In genomic region chr12:100778276-100778933, GRCm38 (mm10) we compare ENCODE assay signal across 8 mouse cellular contexts. TPM values are rescaled to one million over a fixed set of nuclear protein-coding genes. Genes with fewer than 3 reads are reported as not detected.
DNase-seq lines count a peak whose midpoint lies in the region; ATAC-seq and TF ChIP-seq lines count a peak whose summit lies in the region.

No protein-coding gene starts in this region.

- peak overlapping the region; percentile 49 for H3K4me2 ChIP-seq in hindbrain, embryonic 15.5 days
- H3K4me2 ChIP-seq in myocyte (ENCODE audit: low read depth), result peak overlapping the region; percentile 68

- peaks cover 3% of the 10 kb centered on the region; the same call in 1 of the 2 replicates for H3K79me2 ChIP-seq in liver, adult 2 months (ENCODE audit: control insufficient read depth, insufficient read depth, low read length)
- H3K79me2 ChIP-seq in myocyte (ENCODE audit: control insufficient read depth, insufficient read depth), result no peaks in the 10 kb centered on the region

- intact Hi-C loops in left cerebral cortex, postnatal 14 days (cut with DNase I), result loop anchor here (5.0 kb wide), 1 partner anchor 59 kb away; no protein-coding TSS in a partner anchor

- H3K27ac ChIP-seq in liver, adult 2 months (replicated peaks; ENCODE audit: insufficient read depth, low read depth, low read length), result peak overlapping the region; percentile 87
- H3K27ac ChIP-seq in embryonic facial prominence, embryonic 10.5 days (replicated peaks), result peak overlapping the region; percentile 68
- peak overlapping the region; percentile 83 for H3K27ac ChIP-seq in hindbrain, embryonic 15.5 days (replicated peaks)

- WGBS in liver, adult 2 months, result 31% methylated on average over 10 of the region's 10 CpGs
- 72% methylated on average over 10 of the region's 10 CpGs for WGBS in embryonic facial prominence, embryonic 10.5 days
- 80% methylated on average over 10 of the region's 10 CpGs for WGBS in hindbrain, embryonic 15.5 days

- TF ChIP-seq POLR2A in liver, adult 2 months (IDR thresholded peaks at IDR 0.05; ENCODE audit: extremely low read depth, insufficient read depth, low read length), result no peak
- no peak for TF ChIP-seq POLR2A in myocyte (IDR thresholded peaks at IDR 0.05; ENCODE audit: insufficient read length, low read depth)

- H3K4me1 ChIP-seq in liver, adult 2 months (ENCODE audit: control insufficient read depth, insufficient read depth, low read length), result peaks cover 20% of the 10 kb centered on the region
- peaks cover 9% of the 10 kb centered on the region for H3K4me1 ChIP-seq in embryonic facial prominence, embryonic 10.5 days
- peaks cover 20% of the 10 kb centered on the region for H3K4me1 ChIP-seq in hindbrain, embryonic 15.5 days (replicated peaks)

- DNase-seq in liver, adult 2 months (ENCODE audit: extremely low read depth, low read depth, low spot score), result peak; percentile 98
- no peak for DNase-seq in liver
- no peak for DNase-seq in embryonic facial prominence, embryonic 10.5 days (ENCODE audit: low spot score)
- no peak for DNase-seq in left cerebral cortex, postnatal 14 days (ENCODE audit: low spot score in 2 of 2)
- DNase-seq in right cerebral cortex, postnatal 10 days (ENCODE audit: low spot score in 2 of 2), result no peak
- DNase-seq in urinary bladder, postnatal 14 days (ENCODE audit: low spot score), result no peak

- peak overlapping the region; percentile 32; the same call in 1 of the 2 replicates for H3K9ac ChIP-seq in liver, adult 2 months (ENCODE audit: low read depth, low read length)
- no peak overlapping the region for H3K9ac ChIP-seq in hindbrain, embryonic 15.5 days

- no peaks in the 10 kb centered on the region for H3K9me3 ChIP-seq in embryonic facial prominence, embryonic 10.5 days
- H3K9me3 ChIP-seq in hindbrain, embryonic 15.5 days, result no peaks in the 10 kb centered on the region

- H3K27me3 ChIP-seq in liver, adult 2 months (ENCODE audit: control insufficient read depth, insufficient read depth, low read length), result no peaks in the 10 kb centered on the region
- no peaks in the 10 kb centered on the region for H3K27me3 ChIP-seq in embryonic facial prominence, embryonic 10.5 days (replicated peaks; ENCODE audit: low read depth, poor library complexity, severe bottlenecking)
- no peaks in the 10 kb centered on the region for H3K27me3 ChIP-seq in hindbrain, embryonic 15.5 days
- no peaks in the 10 kb centered on the region for H3K27me3 ChIP-seq in myocyte (ENCODE audit: control insufficient read depth, insufficient read depth, insufficient read length)

- H3ac ChIP-seq in myocyte (ENCODE audit: control insufficient read depth, insufficient read length), result no peak overlapping the region

- peak; percentile 21; the same call in 1 of the 2 replicates for ATAC-seq in hindbrain, embryonic 15.5 days (ENCODE audit: low FRiP score, low read depth)

- no peak for TF ChIP-seq CTCF in liver, adult 2 months (IDR thresholded peaks at IDR 0.05; ENCODE audit: low read depth, low read length)

- no peak overlapping the region; the same call in 1 of the 2 replicates for H3K4me3 ChIP-seq in liver, adult 2 months (ENCODE audit: insufficient read depth, low read depth, low read length)
- H3K4me3 ChIP-seq in embryonic facial prominence, embryonic 10.5 days, result no peak overlapping the region
- H3K4me3 ChIP-seq in hindbrain, embryonic 15.5 days, result no peak overlapping the region
- peak overlapping the region; percentile 31 for H3K4me3 ChIP-seq in myocyte

- H3K36me3 ChIP-seq in liver, adult 2 months (ENCODE audit: control insufficient read depth, insufficient read depth, low read length), result no peaks in the 10 kb centered on the region
- no peaks in the 10 kb centered on the region for H3K36me3 ChIP-seq in embryonic facial prominence, embryonic 10.5 days (replicated peaks)
- no peaks in the 10 kb centered on the region for H3K36me3 ChIP-seq in hindbrain, embryonic 15.5 days
- no peaks in the 10 kb centered on the region for H3K36me3 ChIP-seq in myocyte (ENCODE audit: control insufficient read depth, insufficient read depth)

TF ChIP-seq in myocyte, 11 proteins besides CTCF, POLR2A, EP300 and RAD21:
- TF ChIP-seq POLR2AphosphoS2 (IDR thresholded peaks at IDR 0.05; ENCODE audit: insufficient read length, low read depth), result no peak
- TF ChIP-seq MYOG (IDR thresholded peaks at IDR 0.05; ENCODE audit: control insufficient read depth in 1 of 3, insufficient read depth in 1 of 3, insufficient read length in 2 of 3, low read depth in 2 of 3), result no peak
- no peak for TF ChIP-seq TCF12 (IDR thresholded peaks at IDR 0.05; ENCODE audit: insufficient read depth, poor library complexity, severe bottlenecking)
- no peak for TF ChIP-seq MYOD1 (IDR thresholded peaks at IDR 0.05; ENCODE audit: control insufficient read depth in 1 of 3, insufficient read length in 2 of 3, low read depth in 2 of 3)
- TF ChIP-seq USF1 (IDR thresholded peaks at IDR 0.05; ENCODE audit: low read depth), result no peak
- TF ChIP-seq SRF (IDR thresholded peaks at IDR 0.05; ENCODE audit: control insufficient read depth, insufficient read length, low read depth), result no peak
- no peak for TF ChIP-seq CEBPB (IDR thresholded peaks at IDR 0.05; ENCODE audit: insufficient read depth, poor library complexity, severe bottlenecking)
- TF ChIP-seq E2F4 (IDR thresholded peaks at IDR 0.05; ENCODE audit: insufficient read depth), result no peak
- TF ChIP-seq REST (IDR thresholded peaks at IDR 0.05; ENCODE audit: insufficient read depth, insufficient read length), result no peak
- no peak for TF ChIP-seq MAX (IDR thresholded peaks at IDR 0.05; ENCODE audit: low read depth)
- no peak for TF ChIP-seq TCF3 (IDR thresholded peaks at IDR 0.05; ENCODE audit: insufficient read length, low read depth)
TF ChIP-seq in myocyte: peak in this region for 0.

RNA-seq across cellular contexts. Expression of gene Dglucy, which starts 0.5 kb away (rescaled TPM):
- 28.9 and 36.8 TPM in 2 replicates for total RNA-seq in liver, adult 2 months (2014; rRNA removed)
- 35.2 and 38.5 TPM in 2 replicates for polyA plus RNA-seq in liver, adult 2 months (2012; rRNA removed)
- 0.24 TPM in 1 of 2 replicates, not detected in the other for polyA plus RNA-seq in embryonic facial prominence, embryonic 10.5 days (2016; fragmentation: Nextera tagmentation; extraction: Ambion mirVana)
- polyA plus RNA-seq in hindbrain, embryonic 15.5 days (2015; fragmentation: Nextera tagmentation; extraction: Ambion mirVana), result 2.9 and 3.5 TPM in 2 replicates
- polyA plus RNA-seq in myocyte (2012; fragmentation: generic; extraction: Trizol), result 24.4 TPM
- total RNA-seq in left cerebral cortex, postnatal 14 days (2021), result 1 to 10 TPM; 6.5 to 6.7 TPM

RNA-seq across cellular contexts. Expression of gene Rps6ka5, which starts 51.6 kb away (rescaled TPM):
- total RNA-seq in liver, adult 2 months (2014; rRNA removed), result 1.7 and 2.0 TPM in 2 replicates
- 0.24 and 0.29 TPM in 2 replicates for polyA plus RNA-seq in liver, adult 2 months (2012; rRNA removed)
- polyA plus RNA-seq in embryonic facial prominence, embryonic 10.5 days (2016; fragmentation: Nextera tagmentation; extraction: Ambion mirVana), result 3.6 and 3.7 TPM in 2 replicates
- polyA plus RNA-seq in hindbrain, embryonic 15.5 days (2015; fragmentation: Nextera tagmentation; extraction: Ambion mirVana), result 6.3 and 6.8 TPM in 2 replicates
- 1.9 TPM for polyA plus RNA-seq in myocyte (2012; fragmentation: generic; extraction: Trizol)
- 10 to 100 TPM; 13.2 to 17.8 TPM for total RNA-seq in left cerebral cortex, postnatal 14 days (2021)
